Mouse (Mus musculus): ENCODE measurements around the gene St6gal1. TPM values are rescaled to one million over a fixed set of nuclear protein-coding genes. Genes with fewer than 3 reads are reported as not detected.
A peak's percentile ranks its signal among the peaks of the same experiment; 100 is the strongest.

The St6gal1 gene
- polyA plus RNA-seq, 1 experiment from 2014 or later, result 30.6 TPM

DNA sequence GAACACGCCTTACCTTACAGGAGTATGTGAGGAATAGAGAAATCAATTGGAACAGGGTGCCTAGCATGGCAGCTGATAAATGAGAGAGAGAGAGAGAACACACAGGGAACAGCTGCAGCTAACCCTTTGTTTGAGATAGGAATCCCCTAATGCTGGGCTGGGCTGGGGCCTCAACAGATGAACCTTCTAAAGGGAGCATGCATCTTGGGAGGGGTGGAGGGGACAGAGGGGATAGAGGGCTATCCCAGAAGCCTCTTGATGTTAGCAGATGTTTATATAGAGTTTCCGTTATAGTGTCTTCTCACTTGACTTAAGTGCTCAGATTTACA, 26.9 kb downstream of the St6gal1 start:
- ATAC-seq (ENCODE audit: low FRiP score, low TSS enrichment), result no peak
- H3K36me3 ChIP-seq (ENCODE audit: control insufficient read depth, insufficient read depth, low read length), result no peaks in the 10 kb centered on the region
- no peak overlapping the region for H3K27ac ChIP-seq (replicated peaks; ENCODE audit: low read depth, low read length)
- no peak overlapping the region for H3K9ac ChIP-seq (replicated peaks; ENCODE audit: low read length)
- 46% methylated on average over 2 of the region's 2 CpGs for WGBS
- no peaks in the 10 kb centered on the region for H3K9me3 ChIP-seq (ENCODE audit: control insufficient read depth, low read length)
- H3K27me3 ChIP-seq (ENCODE audit: control insufficient read depth, insufficient read depth, low read length), result no peaks in the 10 kb centered on the region
- no peak overlapping the region for H3K4me3 ChIP-seq (replicated peaks; ENCODE audit: low read depth, low read length)
- H3K4me1 ChIP-seq (ENCODE audit: control insufficient read depth, insufficient read depth, low read length), result peaks cover 12% of the 10 kb centered on the region
- DNase-seq, result no peak
- H3K4me2 ChIP-seq (ENCODE audit: low read length), result no peak overlapping the region

DNA sequence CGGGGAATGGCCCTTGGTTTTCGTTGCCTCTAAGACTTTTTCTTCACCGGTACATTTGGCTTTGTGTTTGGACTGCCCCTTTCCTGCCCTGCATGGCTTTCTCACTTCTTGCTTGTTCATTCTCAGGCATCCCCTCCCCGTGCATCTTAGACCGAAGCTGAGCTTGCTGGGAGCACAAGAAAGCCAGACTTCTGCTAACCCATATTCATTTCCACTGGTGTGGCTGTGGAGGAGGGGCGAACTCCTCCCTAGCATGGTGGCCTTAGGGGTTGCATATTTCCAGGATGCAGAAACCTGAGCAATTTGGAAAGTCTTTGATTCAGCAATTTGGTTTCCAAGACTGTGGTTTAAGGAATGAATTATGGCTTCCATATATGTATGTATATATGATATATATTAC, 29.1 kb downstream of the St6gal1 start:
- peaks cover 21% of the 10 kb centered on the region for H3K4me1 ChIP-seq (ENCODE audit: control insufficient read depth, insufficient read depth, low read length)

DNA sequence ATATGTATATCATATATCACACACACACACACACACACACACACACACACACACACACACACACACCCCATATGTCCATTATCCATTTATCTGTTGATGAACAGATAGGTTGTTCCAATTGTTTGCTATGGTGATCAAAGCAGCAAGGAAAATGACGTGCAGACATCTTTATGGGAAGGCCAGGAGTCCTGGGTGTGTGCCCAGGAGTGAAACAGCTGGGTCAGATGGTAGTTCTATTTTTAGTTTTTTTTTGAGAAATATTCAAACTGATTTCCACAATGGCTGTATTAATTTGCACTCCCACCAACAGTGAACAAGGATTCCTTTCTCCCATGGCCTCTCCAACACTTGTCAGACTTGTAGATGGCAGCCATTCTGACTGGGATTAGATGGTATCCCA, 29.5 kb downstream of the St6gal1 start:
- no peaks in the 10 kb centered on the region for H3K27me3 ChIP-seq (ENCODE audit: control insufficient read depth, insufficient read depth, low read length)
- no peak overlapping the region for H3K9ac ChIP-seq (replicated peaks; ENCODE audit: low read length)
- no peaks in the 10 kb centered on the region for H3K9me3 ChIP-seq (ENCODE audit: control insufficient read depth, low read length)
- no peak for ATAC-seq (ENCODE audit: low FRiP score, low TSS enrichment)
- H3K4me2 ChIP-seq (ENCODE audit: low read length), result no peak overlapping the region
- H3K36me3 ChIP-seq (ENCODE audit: control insufficient read depth, insufficient read depth, low read length), result no peaks in the 10 kb centered on the region
- H3K27ac ChIP-seq (replicated peaks; ENCODE audit: low read depth, low read length), result no peak overlapping the region
- DNase-seq, result no peak
- no peak overlapping the region for H3K4me3 ChIP-seq (replicated peaks; ENCODE audit: low read depth, low read length)
- WGBS, result 78% methylated on average over 1 of the region's 1 CpGs
- peaks cover 25% of the 10 kb centered on the region for H3K4me1 ChIP-seq (ENCODE audit: control insufficient read depth, insufficient read depth, low read length)

More for the DNA sequence above, 29.1 kb downstream of the St6gal1 start:
- no peak overlapping the region for H3K4me3 ChIP-seq (replicated peaks; ENCODE audit: low read depth, low read length)
- no peaks in the 10 kb centered on the region for H3K36me3 ChIP-seq (ENCODE audit: control insufficient read depth, insufficient read depth, low read length)
- H3K27ac ChIP-seq (replicated peaks; ENCODE audit: low read depth, low read length), result no peak overlapping the region
- ATAC-seq (ENCODE audit: low FRiP score, low TSS enrichment) (no peak), DNase-seq (no peak)
- no peak overlapping the region for H3K9ac ChIP-seq (replicated peaks; ENCODE audit: low read length)
- no peaks in the 10 kb centered on the region for H3K27me3 ChIP-seq (ENCODE audit: control insufficient read depth, insufficient read depth, low read length)
- WGBS, result 66% methylated on average over 6 of the region's 6 CpGs
- H3K4me2 ChIP-seq (ENCODE audit: low read length), result no peak overlapping the region
- no peaks in the 10 kb centered on the region for H3K9me3 ChIP-seq (ENCODE audit: control insufficient read depth, low read length)

DNA sequence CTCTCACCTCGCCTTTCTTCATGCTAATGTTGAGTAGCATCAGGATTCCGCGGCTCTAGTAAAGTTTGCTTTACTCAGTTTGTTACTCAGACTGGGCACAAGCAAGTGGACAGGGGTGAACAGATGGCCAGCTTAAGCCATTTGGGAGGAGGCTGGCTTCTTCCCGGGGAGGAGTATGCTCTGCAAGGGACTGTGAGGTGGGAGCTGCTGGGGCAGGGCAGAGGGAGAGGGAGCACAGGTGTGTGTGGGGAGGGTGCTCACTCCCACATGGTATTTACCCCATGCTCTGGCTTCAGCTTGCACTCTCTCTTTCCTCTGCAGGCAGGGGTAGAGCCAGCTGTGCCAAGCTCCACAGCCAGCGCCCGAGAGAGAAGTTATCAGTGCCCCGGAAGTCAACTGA, 32.1 kb downstream of the St6gal1 start:
- Histone ChIP-seq H3K4me3 (replicated peaks; ENCODE audit: low read depth, low read length) (no peak overlapping the region), H3K9me3 (ENCODE audit: control insufficient read depth, low read length) (no peaks in the 10 kb centered on the region), H3K27me3 (ENCODE audit: control insufficient read depth, insufficient read depth, low read length) (no peaks in the 10 kb centered on the region), H3K9ac (replicated peaks; ENCODE audit: low read length) (no peak overlapping the region), H3K36me3 (ENCODE audit: control insufficient read depth, insufficient read depth, low read length) (no peaks in the 10 kb centered on the region), H3K4me2 (ENCODE audit: low read length) (no peak overlapping the region), H3K27ac (replicated peaks; ENCODE audit: low read depth, low read length) (no peak overlapping the region), H3K4me1 (ENCODE audit: control insufficient read depth, insufficient read depth, low read length) (peaks cover 20% of the 10 kb centered on the region)
- ATAC-seq (ENCODE audit: low FRiP score, low TSS enrichment), result peak; percentile 38; the same call in 1 of the 2 replicates
- 66% methylated on average over 7 of the region's 7 CpGs for WGBS
- no peak for DNase-seq

DNA sequence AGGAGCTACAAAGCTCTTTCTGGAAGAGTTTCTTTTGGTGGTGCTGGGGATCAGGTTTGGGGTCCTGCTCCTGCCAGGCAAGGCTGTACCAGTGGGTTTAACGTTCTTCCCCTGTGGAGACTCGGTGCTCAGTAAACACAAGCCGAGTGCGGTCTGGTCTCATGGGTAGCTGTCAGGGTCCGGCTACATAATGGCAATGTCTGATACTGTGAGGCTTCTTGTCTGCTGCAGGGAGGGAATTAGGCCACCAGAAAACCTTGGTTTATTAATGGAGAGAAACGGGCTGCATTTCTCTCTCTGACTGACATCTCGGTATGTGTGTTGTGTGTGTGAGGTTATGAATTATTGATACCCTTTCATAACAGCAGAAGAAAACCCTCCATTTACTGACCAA, 33.9 kb downstream of the St6gal1 start:
- 0 out of 2 replicates have a peak, but pooled peaks cover 4% of the 10 kb centered on the region for H3K36me3 ChIP-seq (ENCODE audit: control insufficient read depth, insufficient read depth, low read length)
- WGBS, result 3% methylated on average over 7 of the region's 7 CpGs
- H3K9me3 ChIP-seq (ENCODE audit: control insufficient read depth, low read length), result no peaks in the 10 kb centered on the region
- H3K9ac ChIP-seq (replicated peaks; ENCODE audit: low read length), result no peak overlapping the region
- peak; percentile 40 for DNase-seq
- H3K27me3 ChIP-seq (ENCODE audit: control insufficient read depth, insufficient read depth, low read length), result no peaks in the 10 kb centered on the region
- ATAC-seq (ENCODE audit: low FRiP score, low TSS enrichment), result peak; percentile 32; the same call in 1 of the 2 replicates
- peaks cover 20% of the 10 kb centered on the region for H3K4me1 ChIP-seq (ENCODE audit: control insufficient read depth, insufficient read depth, low read length)
- peak overlapping the region; percentile 28 for H3K27ac ChIP-seq (replicated peaks; ENCODE audit: low read depth, low read length)
- no peak overlapping the region for H3K4me2 ChIP-seq (ENCODE audit: low read length)
- no peak overlapping the region for H3K4me3 ChIP-seq (replicated peaks; ENCODE audit: low read depth, low read length)

DNA sequence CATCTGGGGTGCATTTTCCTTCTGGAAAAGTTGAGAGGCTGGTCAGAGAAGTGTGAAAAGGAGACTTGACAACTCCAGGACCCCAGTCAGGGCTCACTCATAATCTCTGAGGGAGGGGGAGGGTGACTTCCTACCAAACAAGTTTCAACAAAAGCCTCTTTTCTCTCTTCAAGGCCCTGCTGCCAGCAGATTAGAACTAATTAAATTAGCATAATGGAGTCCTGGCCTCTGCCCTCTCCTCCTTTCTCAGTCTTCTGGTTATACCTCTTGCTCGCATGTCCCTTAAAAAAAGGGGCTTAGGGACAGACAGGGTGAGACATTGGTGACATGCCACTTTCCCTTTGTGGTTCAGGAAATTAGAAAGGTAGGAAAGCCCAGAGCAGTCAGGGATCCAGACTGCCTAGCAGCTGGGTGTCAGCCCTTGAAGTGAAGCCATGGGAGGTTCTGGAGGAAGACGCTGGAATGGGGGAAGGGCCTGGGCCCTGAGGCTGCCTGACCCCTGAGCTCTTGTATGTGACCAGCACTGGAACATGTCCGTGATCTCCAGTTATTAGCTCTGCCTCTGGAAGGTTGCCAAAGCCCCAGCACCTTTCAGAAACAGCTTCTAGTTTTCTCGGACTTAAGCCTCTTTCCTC, 34.4 kb downstream of the St6gal1 start:
- H3K27me3 ChIP-seq (ENCODE audit: control insufficient read depth, insufficient read depth, low read length), result no peaks in the 10 kb centered on the region
- H3K4me1 ChIP-seq (ENCODE audit: control insufficient read depth, insufficient read depth, low read length), result peaks cover 20% of the 10 kb centered on the region
- H3K27ac ChIP-seq (replicated peaks; ENCODE audit: low read depth, low read length), result peak overlapping the region; percentile 28
- H3K4me3 ChIP-seq (replicated peaks; ENCODE audit: low read depth, low read length), result no peak overlapping the region
- H3K4me2 ChIP-seq (ENCODE audit: low read length), result no peak overlapping the region
- H3K9me3 ChIP-seq (ENCODE audit: control insufficient read depth, low read length), result no peaks in the 10 kb centered on the region
- H3K36me3 ChIP-seq (ENCODE audit: control insufficient read depth, insufficient read depth, low read length), result 0 out of 2 replicates have a peak, but pooled peaks cover 5% of the 10 kb centered on the region
- 2% methylated on average over 4 of the region's 4 CpGs for WGBS
- H3K9ac ChIP-seq (replicated peaks; ENCODE audit: low read length), result no peak overlapping the region
- DNase-seq (peak; percentile 59), ATAC-seq (ENCODE audit: low FRiP score, low TSS enrichment) (peak; percentile 51; the same call in 1 of the 2 replicates)

DNA sequence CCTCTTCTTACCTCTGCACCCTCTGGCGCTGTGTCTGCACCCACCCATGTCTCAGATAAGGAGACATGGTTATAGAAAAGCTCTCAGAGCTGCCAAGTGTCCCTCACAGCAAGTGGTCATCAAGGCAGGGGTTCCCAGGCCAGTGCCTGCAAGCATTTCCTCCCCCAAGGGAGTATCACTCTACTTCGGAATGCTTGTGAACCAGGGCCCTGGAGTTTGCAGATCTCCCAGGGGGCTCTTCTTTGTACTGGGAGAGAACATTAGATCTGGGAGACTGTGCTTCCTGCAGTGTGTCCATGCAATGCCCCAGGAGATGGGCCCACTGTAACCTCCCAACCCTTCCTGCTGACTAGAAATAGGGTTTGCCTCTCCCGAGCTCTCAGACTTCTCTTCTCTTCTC, 35.0 kb downstream of the St6gal1 start:
- 36% methylated on average over 3 of the region's 3 CpGs for WGBS
- no peak overlapping the region for H3K4me2 ChIP-seq (ENCODE audit: low read length)
- no peak overlapping the region for H3K4me3 ChIP-seq (replicated peaks; ENCODE audit: low read depth, low read length)
- ATAC-seq (ENCODE audit: low FRiP score, low TSS enrichment) (no peak), DNase-seq (no peak)
- peaks cover 12% of the 10 kb centered on the region; the same call in 1 of the 2 replicates for H3K36me3 ChIP-seq (ENCODE audit: control insufficient read depth, insufficient read depth, low read length)
- H3K27ac ChIP-seq (replicated peaks; ENCODE audit: low read depth, low read length), result no peak overlapping the region
- peaks cover 20% of the 10 kb centered on the region for H3K4me1 ChIP-seq (ENCODE audit: control insufficient read depth, insufficient read depth, low read length)
- H3K9ac ChIP-seq (replicated peaks; ENCODE audit: low read length), result no peak overlapping the region
- no peaks in the 10 kb centered on the region for H3K9me3 ChIP-seq (ENCODE audit: control insufficient read depth, low read length)
- H3K27me3 ChIP-seq (ENCODE audit: control insufficient read depth, insufficient read depth, low read length), result no peaks in the 10 kb centered on the region

DNA sequence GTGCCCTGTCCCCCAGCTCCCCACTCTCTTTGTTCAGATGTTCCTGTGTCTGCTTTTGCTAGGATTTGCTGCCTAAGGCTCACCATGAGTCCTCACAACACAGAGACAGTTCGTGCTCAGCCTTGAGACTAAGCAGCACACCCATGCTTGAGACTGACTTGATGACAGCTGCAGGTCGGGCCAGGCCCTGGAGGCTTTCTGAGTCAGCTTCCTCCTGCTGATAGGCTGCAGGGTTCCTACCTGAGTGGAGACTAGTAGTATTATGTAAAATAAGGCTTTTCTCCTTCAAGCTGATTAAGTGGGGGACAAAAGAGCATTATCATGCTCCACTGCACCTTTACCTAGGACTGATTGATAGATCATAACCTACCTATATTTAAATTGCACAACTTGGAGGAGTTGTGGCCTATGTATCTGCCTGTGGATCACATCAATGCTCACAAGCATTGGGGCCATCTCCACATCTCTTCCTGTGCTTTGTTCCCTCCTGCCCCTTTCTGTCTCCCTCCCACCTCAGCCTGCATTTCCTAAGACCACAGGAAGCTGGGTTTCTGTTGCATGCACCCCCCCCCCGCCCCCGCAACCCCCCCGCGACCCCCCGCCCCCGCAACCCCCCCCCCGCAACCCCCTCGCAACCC, 37.7 kb downstream of the St6gal1 start:
- Histone ChIP-seq H3K9ac (replicated peaks; ENCODE audit: low read length) (no peak overlapping the region; the same call in 1 of the 2 replicates), H3K9me3 (ENCODE audit: control insufficient read depth, low read length) (no peaks in the 10 kb centered on the region), H3K36me3 (ENCODE audit: control insufficient read depth, insufficient read depth, low read length) (peaks cover 22% of the 10 kb centered on the region; the same call in 1 of the 2 replicates), H3K27me3 (ENCODE audit: control insufficient read depth, insufficient read depth, low read length) (no peaks in the 10 kb centered on the region), H3K4me3 (replicated peaks; ENCODE audit: low read depth, low read length) (no peak overlapping the region), H3K4me1 (ENCODE audit: control insufficient read depth, insufficient read depth, low read length) (peaks cover 20% of the 10 kb centered on the region), H3K4me2 (ENCODE audit: low read length) (no peak overlapping the region), H3K27ac (replicated peaks; ENCODE audit: low read depth, low read length) (no peak overlapping the region)
- ATAC-seq (ENCODE audit: low FRiP score, low TSS enrichment), result no peak
- no peak for DNase-seq
- 2% methylated on average over 7 of the region's 10 CpGs for WGBS

DNA sequence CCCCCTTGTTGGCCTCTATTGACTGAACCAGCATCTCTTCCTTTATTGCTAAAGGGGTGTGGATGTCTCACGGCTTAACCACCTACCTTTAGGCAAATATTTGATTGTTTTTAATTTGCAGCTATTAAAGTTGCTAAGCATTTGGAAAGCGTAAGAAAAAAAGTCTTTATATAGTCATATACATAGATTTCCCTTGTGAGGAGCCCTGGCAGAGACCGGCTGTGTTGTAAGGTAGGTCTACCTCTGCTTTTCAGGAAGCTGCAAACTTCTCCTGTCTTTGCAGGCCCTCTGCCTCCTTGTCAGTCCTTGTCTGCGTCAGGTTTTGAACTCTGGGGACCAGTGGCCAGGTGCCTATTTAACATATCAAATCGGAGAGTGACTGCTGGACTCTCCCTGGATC, 38.3 kb downstream of the St6gal1 start:
- Histone ChIP-seq H3K4me2 (ENCODE audit: low read length) (no peak overlapping the region), H3K36me3 (ENCODE audit: control insufficient read depth, insufficient read depth, low read length) (peaks cover 22% of the 10 kb centered on the region; the same call in 1 of the 2 replicates), H3K27me3 (ENCODE audit: control insufficient read depth, insufficient read depth, low read length) (no peaks in the 10 kb centered on the region), H3K4me1 (ENCODE audit: control insufficient read depth, insufficient read depth, low read length) (peaks cover 19% of the 10 kb centered on the region), H3K4me3 (replicated peaks; ENCODE audit: low read depth, low read length) (no peak overlapping the region), H3K27ac (replicated peaks; ENCODE audit: low read depth, low read length) (no peak overlapping the region), H3K9me3 (ENCODE audit: control insufficient read depth, low read length) (no peaks in the 10 kb centered on the region), H3K9ac (replicated peaks; ENCODE audit: low read length) (no peak overlapping the region)
- 33% methylated on average over 5 of the region's 5 CpGs for WGBS
- DNase-seq (no peak), ATAC-seq (ENCODE audit: low FRiP score, low TSS enrichment) (no peak)

All from midbrain, embryonic 14.5 days (tissue).